8 mouse cellular contexts compared by ENCODE assay signal in genomic region chrX:48683451-48683850, GRCm38 (mm10). TPM values are rescaled to one million over a fixed set of nuclear protein-coding genes. Genes with fewer than 3 reads are reported as not detected.
DNase-seq lines count a peak whose midpoint lies in the region.

No protein-coding gene starts in this region.

- intact Hi-C loops in heart, postnatal 25 days (cut with DNase I), result loop anchor here (10.0 kb wide), 1 partner anchor 621 kb away; no protein-coding TSS in a partner anchor

- DNase-seq in heart, adult 11 months, result peak; percentile 42
- no peak for DNase-seq in heart, postnatal 25 days (ENCODE audit: low spot score)
- DNase-seq in urinary bladder, postnatal 36 days (ENCODE audit: low spot score in 2 of 2), result peak; percentile 10 to 21
- DNase-seq in urinary bladder, adult 2 months (ENCODE audit: low spot score), result no peak
- peak; percentile 62 for DNase-seq in embryo, embryonic 10.5 days (ENCODE audit: low spot score)
- DNase-seq in kidney, postnatal 25 days, result peak; percentile 43 to 60
- DNase-seq in mesoderm, embryonic 11.5 days (ENCODE audit: low read depth, low spot score), result peak; percentile 47
- DNase-seq in thymus, postnatal 25 days, result peak; percentile 45

RNA-seq across cellular contexts. Expression of gene Gpr119, which starts 9.2 kb away (rescaled TPM):
- total RNA-seq in heart, postnatal 25 days (2021), result not detected
- not detected in 2 replicates for polyA plus RNA-seq in urinary bladder, adult 2 months (2012; rRNA removed)

RNA-seq across cellular contexts. Expression of gene Rbmx2, which starts 11.4 kb away (rescaled TPM):
- total RNA-seq in heart, postnatal 25 days (2021), result 1 to 10 TPM; 1.2 to 1.7 TPM
- polyA plus RNA-seq in urinary bladder, adult 2 months (2012; rRNA removed), result 7.4 and 7.9 TPM in 2 replicates

Comparison
In these comparisons a context has a peak if more than half of its experiments do, and no peak if none do; other contexts are left out.
1. DNase-seq: peak in heart, adult 11 months (single experiment), urinary bladder, postnatal 36 days (2 of 2), embryo, embryonic 10.5 days (single experiment), kidney, postnatal 25 days (2 of 2), mesoderm, embryonic 11.5 days (single experiment) and thymus, postnatal 25 days (single experiment); none in heart, postnatal 25 days (single experiment) and urinary bladder, adult 2 months (single experiment).